Mouse (Mus musculus): ENCODE data around the gene Reg3g.
"Not testable (repeated sequence)": the region's sequence is repeated elsewhere in the genome, so short reads cannot be mapped to it uniquely, and the experiment has no call there.

Reg3g gene

GRCm38 (mm10) chr6:78468772-78469171 is at the start of gene Reg3g:
Gene Reg3g (minus strand): TSS chr6:78468872.
- no peak for DNase-seq (ENCODE audit: low spot score)

- peak; percentile 49 for DNase-seq (ENCODE audit: low spot score)
Measured at GRCm38 (mm10) chr6:78515777-78516446, 47.2 kb upstream of the Reg3g start.

- peak; percentile 75 for DNase-seq (ENCODE audit: low spot score)
Measured at GRCm38 (mm10) chr6:78512833-78513232, 44.2 kb upstream of the Reg3g start.

- DNase-seq (ENCODE audit: low spot score) = peak; percentile 45
Measured at GRCm38 (mm10) chr6:78510173-78510900, 41.7 kb upstream of the Reg3g start.

- DNase-seq (ENCODE audit: low spot score) = no peak
Measured at GRCm38 (mm10) chr6:78505745-78506144, 37.1 kb upstream of the Reg3g start.

- no peak for DNase-seq (ENCODE audit: low spot score)
Measured at GRCm38 (mm10) chr6:78494633-78495032, 26.0 kb upstream of the Reg3g start.

- DNase-seq (ENCODE audit: low spot score) = no peak
Measured at GRCm38 (mm10) chr6:78469287-78469686, 615 bp upstream of the Reg3g start.

GRCm38 (mm10) chr6:78463266-78463665 is 5.4 kb downstream of the Reg3g start:
- DNase-seq (ENCODE audit: low spot score) = no peak

GRCm38 (mm10) chr6:78462360-78462759 is 6.3 kb downstream of the Reg3g start:
- DNase-seq (ENCODE audit: low spot score) = no peak

GRCm38 (mm10) chr6:78460191-78460825 is 8.4 kb downstream of the Reg3g start:
- DNase-seq (ENCODE audit: low spot score) = peak; percentile 30

- DNase-seq (ENCODE audit: low spot score) = no peak
Measured at GRCm38 (mm10) chr6:78452804-78453203, 15.9 kb downstream of the Reg3g start.

GRCm38 (mm10) chr6:78448409-78448808 is 20.3 kb downstream of the Reg3g start:
- no peak for DNase-seq (ENCODE audit: low spot score)

GRCm38 (mm10) chr6:78447202-78447601 is 21.5 kb downstream of the Reg3g start:
- no peak for DNase-seq (ENCODE audit: low spot score)

GRCm38 (mm10) chr6:78425497-78425896 is 43.2 kb downstream of the Reg3g start:
- DNase-seq (ENCODE audit: low spot score) = no peak

GRCm38 (mm10) chr6:78422411-78422810 is 46.3 kb downstream of the Reg3g start, which contains the start of gene Reg1:
Gene Reg1 (plus strand): TSS chr6:78422711.
- not testable (repeated sequence) for DNase-seq (ENCODE audit: low spot score)

All from retina, embryonic 14.5 days (tissue).